Mouse (Mus musculus) liver, embryonic 16.5 days (tissue): Measurements from ENCODE around the gene Mogat1. TPM values are rescaled to one million over a fixed set of nuclear protein-coding genes. Genes with fewer than 3 reads are reported as not detected.

Experiments
- polyA plus RNA-seq: library from polyadenylated mRNA; unstranded; fragments of >200 nt; fragmentation: Nextera tagmentation; extraction: Ambion mirVana; gene quantifications from 2 replicates; pipeline ENCODE4 v1.2.1, GENCODE M21; 2015

The Mogat1 gene
- polyA plus RNA-seq, 1 experiment from 2014 or later, result not detected

Other genes starting within 250 kb of the Mogat1 start
- 0.21 and 0.35 TPM in 2 replicates for gene Sgpp2, start 200.6 kb upstream of the Mogat1 start, polyA plus RNA-seq
- 79.1 and 87.2 TPM in 2 replicates for gene Farsb, start 22.1 kb upstream of the Mogat1 start, polyA plus RNA-seq
- not detected in 2 replicates for gene BC035947, start 1.2 kb downstream of the Mogat1 start, polyA plus RNA-seq
- 17.4 and 18.9 TPM in 2 replicates for gene Acsl3, start 146.8 kb downstream of the Mogat1 start, polyA plus RNA-seq
- gene Utp14b, start 147.0 kb downstream of the Mogat1 start, polyA plus RNA-seq, result 0.63 and 0.64 TPM in 2 replicates